ENCODE assay signal across 9 mouse cellular contexts in genomic region chr9:47739276-47739675, GRCm38 (mm10).
A peak's percentile ranks its signal among the peaks of the same experiment; 100 is the strongest.
DNase-seq lines count a peak whose midpoint lies in the region; ATAC-seq and TF ChIP-seq lines count a peak whose summit lies in the region.
"Had no signal": no experiment of that assay in that cellular context is flagged by ENCODE, and none has a peak within 500 bp of the region (broad histone marks: within the 10 kb centered on the region; RNA-seq: fewer than 3 reads in every experiment).

No protein-coding gene starts in this region.

- H3K36me3 ChIP-seq in hindbrain, embryonic 13.5 days: no peaks in the 10 kb centered on the region
- H3K36me3 ChIP-seq in midbrain, embryonic 16.5 days (ENCODE audit: control insufficient read depth, insufficient read depth, low read length): no peaks in the 10 kb centered on the region
- H3K36me3 ChIP-seq in heart, embryonic 12.5 days: no peaks in the 10 kb centered on the region

- H3K27me3 ChIP-seq in hindbrain, embryonic 13.5 days: no peaks in the 10 kb centered on the region
- H3K27me3 ChIP-seq in midbrain, embryonic 16.5 days (ENCODE audit: control insufficient read depth, insufficient read depth, low read depth, low read length): no peaks in the 10 kb centered on the region
- no peaks in the 10 kb centered on the region for H3K27me3 ChIP-seq in heart, embryonic 12.5 days (replicated peaks)
- H3K27me3 ChIP-seq: Patski had no signal

- H3K4me1 ChIP-seq in bone marrow macrophage, adult 2 months (ENCODE audit: control insufficient read depth, insufficient read depth, low read length): peaks cover 88% of the 10 kb centered on the region
- H3K4me1 ChIP-seq in hindbrain, embryonic 13.5 days (replicated peaks): peaks cover 58% of the 10 kb centered on the region
- peaks cover 33% of the 10 kb centered on the region for H3K4me1 ChIP-seq in midbrain, embryonic 16.5 days (ENCODE audit: control insufficient read depth, insufficient read depth, low read length)
- peaks cover 6% of the 10 kb centered on the region for H3K4me1 ChIP-seq in heart, embryonic 12.5 days (replicated peaks)

- H3K9ac ChIP-seq in hindbrain, embryonic 13.5 days: peak overlapping the region; percentile 56; the same call in 1 of the 2 replicates
- no peak overlapping the region; the same call in 1 of the 2 replicates for H3K9ac ChIP-seq in midbrain, embryonic 16.5 days (ENCODE audit: low read depth, low read length)
- no peak overlapping the region for H3K9ac ChIP-seq in heart, embryonic 12.5 days

- no peak overlapping the region for H3K4me2 ChIP-seq in hindbrain, embryonic 13.5 days
- no peak overlapping the region for H3K4me2 ChIP-seq in midbrain, embryonic 16.5 days (ENCODE audit: low read length)
- no peak overlapping the region for H3K4me2 ChIP-seq in heart, embryonic 12.5 days

- no peak overlapping the region for H3K4me3 ChIP-seq in bone marrow macrophage, adult 2 months (ENCODE audit: insufficient read depth, low read length)
- no peak overlapping the region for H3K4me3 ChIP-seq in hindbrain, embryonic 13.5 days
- no peak overlapping the region for H3K4me3 ChIP-seq in midbrain, embryonic 16.5 days (ENCODE audit: low read depth, low read length)
- no peak overlapping the region for H3K4me3 ChIP-seq in heart, embryonic 12.5 days

- peak; percentile 35 for DNase-seq in MN1 (ENCODE audit: low spot score)
- DNase-seq in ovary, postnatal 14 days (ENCODE audit: low spot score): no peak
- DNase-seq: lung, postnatal 14 days had no signal

- TF ChIP-seq CTCF in bone marrow macrophage, adult 2 months (IDR thresholded peaks at IDR 0.05; ENCODE audit: low read depth, low read length): no peak

- 11% methylated on average over 7 of the region's 7 CpGs for WGBS in hindbrain, embryonic 13.5 days
- 4% methylated on average over 7 of the region's 7 CpGs for WGBS in midbrain, embryonic 16.5 days
- WGBS in heart, embryonic 12.5 days: 10% methylated on average over 7 of the region's 7 CpGs

- TF ChIP-seq POLR2A in bone marrow macrophage, adult 2 months (IDR thresholded peaks at IDR 0.05; ENCODE audit: borderline replicate concordance, low read depth, low read length): no peak

- ATAC-seq in hindbrain, embryonic 13.5 days (ENCODE audit: low FRiP score): no peak
- peak; percentile 76 for ATAC-seq in midbrain, embryonic 16.5 days
- no peak for ATAC-seq in heart, embryonic 12.5 days (ENCODE audit: insufficient number of reproducible peaks, low FRiP score)
- ATAC-seq in megakaryocyte-erythroid progenitor cell, adult 5-6 weeks (replicated peaks; ENCODE audit: low FRiP score, low TSS enrichment, poor library complexity, severe bottlenecking): no peak
- ATAC-seq: Patski had no signal

- no peaks in the 10 kb centered on the region for H3K9me3 ChIP-seq in hindbrain, embryonic 13.5 days
- no peaks in the 10 kb centered on the region for H3K9me3 ChIP-seq in midbrain, embryonic 16.5 days (replicated peaks; ENCODE audit: control insufficient read depth, low read length, poor library complexity, severe bottlenecking)
- H3K9me3 ChIP-seq in heart, embryonic 12.5 days (replicated peaks): no peaks in the 10 kb centered on the region

- peak overlapping the region; percentile 52 for H3K27ac ChIP-seq in bone marrow macrophage, adult 2 months (ENCODE audit: insufficient read depth, low read depth, low read length)
- peak overlapping the region; percentile 76 for H3K27ac ChIP-seq in hindbrain, embryonic 13.5 days
- peak overlapping the region; percentile 72 for H3K27ac ChIP-seq in midbrain, embryonic 16.5 days (ENCODE audit: low read length)
- H3K27ac ChIP-seq in heart, embryonic 12.5 days (ENCODE audit: poor library complexity, severe bottlenecking): no peak overlapping the region
